Mouse (Mus musculus): ENCODE data around the gene Gm49368. TPM values are rescaled to one million over a fixed set of nuclear protein-coding genes. Genes with fewer than 3 reads are reported as not detected.
"Not testable (repeated sequence)": the region's sequence is repeated elsewhere in the genome, so short reads cannot be mapped to it uniquely, and the experiment has no call there.

The Gm49368 gene
- polyA plus RNA-seq, 1 experiment from 2014 or later: not detected

- H3K4me2 ChIP-seq (ENCODE audit: low read depth, low read length): no peak overlapping the region
- no peak overlapping the region for H3K27ac ChIP-seq (ENCODE audit: low read length)
- no peak overlapping the region for H3K9ac ChIP-seq (ENCODE audit: low read length)
- no peaks in the 10 kb centered on the region for H3K9me3 ChIP-seq (replicated peaks; ENCODE audit: control insufficient read depth, low read length)
- no peaks in the 10 kb centered on the region for H3K36me3 ChIP-seq (ENCODE audit: control insufficient read depth, insufficient read depth)
- 40% methylated on average over 5 of the region's 5 CpGs for WGBS
- H3K27me3 ChIP-seq (ENCODE audit: control insufficient read depth, insufficient read depth, low read length): no peaks in the 10 kb centered on the region
- peaks cover 9% of the 10 kb centered on the region for H3K4me1 ChIP-seq (ENCODE audit: control insufficient read depth, insufficient read depth, low read length)
- no peak overlapping the region for H3K4me3 ChIP-seq (ENCODE audit: low read length)
- ATAC-seq (replicated peaks; ENCODE audit: extremely low read depth, insufficient read depth, low FRiP score): no peak
Observed at GRCm38 (mm10) chr7:128132148-128132547, 69.7 kb downstream of the Gm49368 start.

- 71% methylated on average over 2 of the region's 2 CpGs for WGBS
Observed at GRCm38 (mm10) chr7:128133596-128133995, 71.1 kb downstream of the Gm49368 start.

GRCm38 (mm10) chr7:128136927-128137326 is 74.4 kb downstream of the Gm49368 start:
- no peak for ATAC-seq (replicated peaks; ENCODE audit: extremely low read depth, insufficient read depth, low FRiP score)
- no peaks in the 10 kb centered on the region for H3K9me3 ChIP-seq (replicated peaks; ENCODE audit: control insufficient read depth, low read length)
- no peak overlapping the region for H3K4me2 ChIP-seq (ENCODE audit: low read depth, low read length)
- WGBS: 39% methylated on average over 4 of the region's 4 CpGs
- H3K4me3 ChIP-seq (ENCODE audit: low read length): no peak overlapping the region
- H3K27me3 ChIP-seq (ENCODE audit: control insufficient read depth, insufficient read depth, low read length): no peaks in the 10 kb centered on the region
- no peak overlapping the region for H3K27ac ChIP-seq (ENCODE audit: low read length)
- H3K36me3 ChIP-seq (ENCODE audit: control insufficient read depth, insufficient read depth): no peaks in the 10 kb centered on the region
- H3K9ac ChIP-seq (ENCODE audit: low read length): no peak overlapping the region
- no peaks in the 10 kb centered on the region for H3K4me1 ChIP-seq (ENCODE audit: control insufficient read depth, insufficient read depth, low read length)

More at GRCm38 (mm10) chr7:128133596-128133995, 71.1 kb downstream of the Gm49368 start:
- Histone ChIP-seq H3K27me3 (ENCODE audit: control insufficient read depth, insufficient read depth, low read length) (no peaks in the 10 kb centered on the region), H3K4me2 (ENCODE audit: low read depth, low read length) (no peak overlapping the region), H3K4me3 (ENCODE audit: low read length) (no peak overlapping the region), H3K9ac (ENCODE audit: low read length) (no peak overlapping the region), H3K4me1 (ENCODE audit: control insufficient read depth, insufficient read depth, low read length) (no peaks in the 10 kb centered on the region; the same call in 1 of the 2 replicates), H3K27ac (ENCODE audit: low read length) (no peak overlapping the region), H3K9me3 (replicated peaks; ENCODE audit: control insufficient read depth, low read length) (no peaks in the 10 kb centered on the region), H3K36me3 (ENCODE audit: control insufficient read depth, insufficient read depth) (no peaks in the 10 kb centered on the region)
- ATAC-seq (replicated peaks; ENCODE audit: extremely low read depth, insufficient read depth, low FRiP score): no peak

- Histone ChIP-seq H3K27ac (ENCODE audit: low read length) (no peak overlapping the region), H3K9me3 (replicated peaks; ENCODE audit: control insufficient read depth, low read length) (no peaks in the 10 kb centered on the region), H3K27me3 (ENCODE audit: control insufficient read depth, insufficient read depth, low read length) (no peaks in the 10 kb centered on the region), H3K4me3 (ENCODE audit: low read length) (no peak overlapping the region), H3K4me2 (ENCODE audit: low read depth, low read length) (no peak overlapping the region), H3K4me1 (ENCODE audit: control insufficient read depth, insufficient read depth, low read length) (no peaks in the 10 kb centered on the region), H3K36me3 (ENCODE audit: control insufficient read depth, insufficient read depth) (no peaks in the 10 kb centered on the region), H3K9ac (ENCODE audit: low read length) (no peak overlapping the region)
- whole genome bisulfite sequencing: 86% methylated on average over 6 of the region's 6 CpGs
- no peak for ATAC-seq (replicated peaks; ENCODE audit: extremely low read depth, insufficient read depth, low FRiP score)
Observed at GRCm38 (mm10) chr7:128139611-128140010, 77.1 kb downstream of the Gm49368 start.

- Histone ChIP-seq H3K27me3 (ENCODE audit: control insufficient read depth, insufficient read depth, low read length) (no peaks in the 10 kb centered on the region), H3K9ac (ENCODE audit: low read length) (no peak overlapping the region), H3K36me3 (ENCODE audit: control insufficient read depth, insufficient read depth) (no peaks in the 10 kb centered on the region), H3K4me1 (ENCODE audit: control insufficient read depth, insufficient read depth, low read length) (peaks cover 2% of the 10 kb centered on the region; the same call in 1 of the 2 replicates), H3K4me3 (ENCODE audit: low read length) (no peak overlapping the region), H3K27ac (ENCODE audit: low read length) (no peak overlapping the region), H3K4me2 (ENCODE audit: low read depth, low read length) (no peak overlapping the region), H3K9me3 (replicated peaks; ENCODE audit: control insufficient read depth, low read length) (no peaks in the 10 kb centered on the region)
- ATAC-seq (replicated peaks; ENCODE audit: extremely low read depth, insufficient read depth, low FRiP score): no peak
- 91% methylated on average over 8 of the region's 8 CpGs for WGBS
Observed at GRCm38 (mm10) chr7:128150970-128151369, 88.5 kb downstream of the Gm49368 start.

GRCm38 (mm10) chr7:128154076-128154475 is 91.6 kb downstream of the Gm49368 start, which contains the start of gene Itgad:
Gene Itgad, plus strand, starts transcription at chr7:128154376.
- peaks cover 2% of the 10 kb centered on the region; the same call in 1 of the 2 replicates for H3K4me1 ChIP-seq (ENCODE audit: control insufficient read depth, insufficient read depth, low read length)
- ATAC-seq (replicated peaks; ENCODE audit: extremely low read depth, insufficient read depth, low FRiP score): no peak
- H3K4me3 ChIP-seq (ENCODE audit: low read length): peak within 1 kb of the TSS; percentile 5
- H3K9me3 ChIP-seq (replicated peaks; ENCODE audit: control insufficient read depth, low read length): no peaks in the 10 kb centered on the region
- peak within 1 kb of the TSS; percentile 50 for H3K4me2 ChIP-seq (ENCODE audit: low read depth, low read length)
- no peaks in the 10 kb centered on the region for H3K36me3 ChIP-seq (ENCODE audit: control insufficient read depth, insufficient read depth)
- H3K9ac ChIP-seq (ENCODE audit: low read length): no peak within 1 kb of the TSS
- no peaks in the 10 kb centered on the region for H3K27me3 ChIP-seq (ENCODE audit: control insufficient read depth, insufficient read depth, low read length)
- H3K27ac ChIP-seq (ENCODE audit: low read length): no peak within 1 kb of the TSS
- 90% methylated on average over 21 of the region's 21 CpGs for WGBS

GRCm38 (mm10) chr7:128154924-128155323 is 92.4 kb downstream of the Gm49368 start:
- Histone ChIP-seq H3K9ac (ENCODE audit: low read length) (no peak overlapping the region), H3K4me2 (ENCODE audit: low read depth, low read length) (peak overlapping the region; percentile 50), H3K27ac (ENCODE audit: low read length) (no peak overlapping the region), H3K4me3 (ENCODE audit: low read length) (peak overlapping the region; percentile 5), H3K36me3 (ENCODE audit: control insufficient read depth, insufficient read depth) (no peaks in the 10 kb centered on the region), H3K27me3 (ENCODE audit: control insufficient read depth, insufficient read depth, low read length) (no peaks in the 10 kb centered on the region), H3K4me1 (ENCODE audit: control insufficient read depth, insufficient read depth, low read length) (peaks cover 2% of the 10 kb centered on the region; the same call in 1 of the 2 replicates), H3K9me3 (replicated peaks; ENCODE audit: control insufficient read depth, low read length) (no peaks in the 10 kb centered on the region)
- WGBS: 19% methylated on average over 10 of the region's 10 CpGs
- no peak for ATAC-seq (replicated peaks; ENCODE audit: extremely low read depth, insufficient read depth, low FRiP score)

GRCm38 (mm10) chr7:128158688-128159354 is 96.3 kb downstream of the Gm49368 start:
- not testable (repeated sequence) for H3K9ac ChIP-seq (ENCODE audit: low read length); ATAC-seq (replicated peaks; ENCODE audit: extremely low read depth, insufficient read depth, low FRiP score); H3K9me3 ChIP-seq (replicated peaks; ENCODE audit: control insufficient read depth, low read length); H3K36me3 ChIP-seq (ENCODE audit: control insufficient read depth, insufficient read depth); H3K4me1 ChIP-seq (ENCODE audit: control insufficient read depth, insufficient read depth, low read length); H3K27ac ChIP-seq (ENCODE audit: low read length); H3K27me3 ChIP-seq (ENCODE audit: control insufficient read depth, insufficient read depth, low read length); H3K4me3 ChIP-seq (ENCODE audit: low read length); H3K4me2 ChIP-seq (ENCODE audit: low read depth, low read length)
- WGBS: 69% methylated on average over 7 of the region's 8 CpGs

GRCm38 (mm10) chr7:128164001-128164400 is 101.5 kb downstream of the Gm49368 start:
- no peak for ATAC-seq (replicated peaks; ENCODE audit: extremely low read depth, insufficient read depth, low FRiP score)
- H3K36me3 ChIP-seq (ENCODE audit: control insufficient read depth, insufficient read depth): no peaks in the 10 kb centered on the region
- no peak overlapping the region for H3K9ac ChIP-seq (ENCODE audit: low read length)
- H3K4me3 ChIP-seq (ENCODE audit: low read length): no peak overlapping the region
- no peaks in the 10 kb centered on the region for H3K9me3 ChIP-seq (replicated peaks; ENCODE audit: control insufficient read depth, low read length)
- no peak overlapping the region for H3K27ac ChIP-seq (ENCODE audit: low read length)
- H3K4me2 ChIP-seq (ENCODE audit: low read depth, low read length): no peak overlapping the region
- 92% methylated on average over 4 of the region's 4 CpGs for WGBS
- H3K4me1 ChIP-seq (ENCODE audit: control insufficient read depth, insufficient read depth, low read length): no peaks in the 10 kb centered on the region
- H3K27me3 ChIP-seq (ENCODE audit: control insufficient read depth, insufficient read depth, low read length): no peaks in the 10 kb centered on the region

All from heart, embryonic 16.5 days (tissue).